Mouse (Mus musculus): ENCODE measurements around the gene Plekho2. TPM values are rescaled to one million over a fixed set of nuclear protein-coding genes. Genes with fewer than 3 reads are reported as not detected.

Plekho2 gene
- polyA plus RNA-seq, 1 experiment from 2014 or later: 4.9 TPM

GRCm38 (mm10) chr9:65514851-65515261, 65.0 kb downstream of the Plekho2 start:
- Histone ChIP-seq H3K4me3 (no peak overlapping the region), H3K27me3 (no peaks in the 10 kb centered on the region), H3K27ac (no peak overlapping the region), H3K9ac (no peak overlapping the region), H3K9me3 (replicated peaks) (no peaks in the 10 kb centered on the region), H3K36me3 (ENCODE audit: poor library complexity, severe bottlenecking) (no peaks in the 10 kb centered on the region), H3K4me1 (0 out of 2 replicates have a peak, but pooled peaks cover 3% of the 10 kb centered on the region), H3K4me2 (no peak overlapping the region)
- WGBS: 66% methylated on average over 3 of the region's 3 CpGs
- no peak for ATAC-seq

- no peak overlapping the region for H3K4me2 ChIP-seq
- no peaks in the 10 kb centered on the region for H3K36me3 ChIP-seq (ENCODE audit: poor library complexity, severe bottlenecking)
- no peak for ATAC-seq
- H3K4me3 ChIP-seq: no peak overlapping the region
- H3K27ac ChIP-seq: no peak overlapping the region
- no peak overlapping the region for H3K9ac ChIP-seq
- H3K9me3 ChIP-seq (replicated peaks): no peaks in the 10 kb centered on the region
- H3K4me1 ChIP-seq: no peaks in the 10 kb centered on the region
- no peaks in the 10 kb centered on the region for H3K27me3 ChIP-seq
- WGBS: 65% methylated on average over 8 of the region's 8 CpGs
Observed at GRCm38 (mm10) chr9:65514431-65514830, 65.4 kb downstream of the Plekho2 start.

GRCm38 (mm10) chr9:65512520-65512919, 67.3 kb downstream of the Plekho2 start:
- no peaks in the 10 kb centered on the region for H3K9me3 ChIP-seq (replicated peaks)
- no peak for ATAC-seq
- no peaks in the 10 kb centered on the region for H3K27me3 ChIP-seq
- H3K36me3 ChIP-seq (ENCODE audit: poor library complexity, severe bottlenecking): no peaks in the 10 kb centered on the region
- no peak overlapping the region for H3K4me3 ChIP-seq
- H3K9ac ChIP-seq: no peak overlapping the region
- H3K27ac ChIP-seq: no peak overlapping the region
- H3K4me2 ChIP-seq: no peak overlapping the region
- WGBS: 85% methylated on average over 3 of the region's 3 CpGs
- no peaks in the 10 kb centered on the region for H3K4me1 ChIP-seq

- WGBS: 70% methylated on average over 7 of the region's 7 CpGs
- H3K27me3 ChIP-seq: no peaks in the 10 kb centered on the region
Observed at GRCm38 (mm10) chr9:65508449-65508848, 71.4 kb downstream of the Plekho2 start.

GRCm38 (mm10) chr9:65502721-65503505, 76.9 kb downstream of the Plekho2 start:
- no peaks in the 10 kb centered on the region for H3K36me3 ChIP-seq (ENCODE audit: poor library complexity, severe bottlenecking)
- 87% methylated on average over 21 of the region's 21 CpGs for WGBS
- no peak overlapping the region for H3K4me3 ChIP-seq
- no peak overlapping the region for H3K27ac ChIP-seq
- no peak overlapping the region for H3K4me2 ChIP-seq
- no peaks in the 10 kb centered on the region for H3K9me3 ChIP-seq (replicated peaks)
- no peak for ATAC-seq
- no peaks in the 10 kb centered on the region for H3K27me3 ChIP-seq
- H3K9ac ChIP-seq: no peak overlapping the region
- no peaks in the 10 kb centered on the region for H3K4me1 ChIP-seq

More at GRCm38 (mm10) chr9:65508449-65508848, 71.4 kb downstream of the Plekho2 start:
- H3K9me3 ChIP-seq (replicated peaks): no peaks in the 10 kb centered on the region
- H3K36me3 ChIP-seq (ENCODE audit: poor library complexity, severe bottlenecking): no peaks in the 10 kb centered on the region
- ATAC-seq: no peak
- H3K4me2 ChIP-seq: no peak overlapping the region
- no peak overlapping the region for H3K27ac ChIP-seq
- H3K4me3 ChIP-seq: no peak overlapping the region
- no peak overlapping the region for H3K9ac ChIP-seq
- H3K4me1 ChIP-seq: no peaks in the 10 kb centered on the region

Other genes with a start within 250 kb of the Plekho2 start
- 8.3 and 8.5 TPM in 2 replicates for gene Pdcd7, start 233.9 kb downstream of the Plekho2 start, polyA plus RNA-seq (2015; fragmentation: Nextera tagmentation; extraction: Ambion mirVana)
- 0.30 and 0.58 TPM in 2 replicates for gene Ubap1l, start 219.0 kb downstream of the Plekho2 start, polyA plus RNA-seq (2015; fragmentation: Nextera tagmentation; extraction: Ambion mirVana)
- gene Kbtbd13, start 188.4 kb downstream of the Plekho2 start, polyA plus RNA-seq (2015; fragmentation: Nextera tagmentation; extraction: Ambion mirVana): 0.50 and 0.70 TPM in 2 replicates
- gene Rasl12, start 181.5 kb downstream of the Plekho2 start, polyA plus RNA-seq (2015; fragmentation: Nextera tagmentation; extraction: Ambion mirVana): 6.3 and 6.5 TPM in 2 replicates
- not detected in 2 replicates for gene Slc51b, start 157.1 kb downstream of the Plekho2 start, polyA plus RNA-seq (2015; fragmentation: Nextera tagmentation; extraction: Ambion mirVana)
- gene Mtfmt, start 144.3 kb downstream of the Plekho2 start, polyA plus RNA-seq (2015; fragmentation: Nextera tagmentation; extraction: Ambion mirVana): 20.9 and 21.2 TPM in 2 replicates
- gene Spg21, start 119.1 kb downstream of the Plekho2 start, polyA plus RNA-seq (2015; fragmentation: Nextera tagmentation; extraction: Ambion mirVana): 129 and 134 TPM in 2 replicates
- gene Ankdd1a, start 59.8 kb downstream of the Plekho2 start, polyA plus RNA-seq (2015; fragmentation: Nextera tagmentation; extraction: Ambion mirVana): 0.14 TPM in 1 of 2 replicates, not detected in the other
- 21.2 and 21.5 TPM in 2 replicates for gene Pif1, start 7.1 kb upstream of the Plekho2 start, polyA plus RNA-seq (2015; fragmentation: Nextera tagmentation; extraction: Ambion mirVana)
- gene Rbpms2, start 49.6 kb upstream of the Plekho2 start, polyA plus RNA-seq (2015; fragmentation: Nextera tagmentation; extraction: Ambion mirVana): 4.2 and 6.5 TPM in 2 replicates
- gene Oaz2, start 88.0 kb upstream of the Plekho2 start, polyA plus RNA-seq (2015; fragmentation: Nextera tagmentation; extraction: Ambion mirVana): 273 and 289 TPM in 2 replicates
- 9.4 and 9.6 TPM in 2 replicates for gene Zfp609, start 247.5 kb upstream of the Plekho2 start, polyA plus RNA-seq (2015; fragmentation: Nextera tagmentation; extraction: Ambion mirVana)